9 mouse cellular contexts compared by ENCODE assay signal in genomic region chr3:41574720-41575435, GRCm38 (mm10). TPM values are rescaled to one million over a fixed set of nuclear protein-coding genes. Genes with fewer than 3 reads are reported as not detected.
A peak's percentile ranks its signal among the peaks of the same experiment; 100 is the strongest.
DNase-seq lines count a peak whose midpoint lies in the region; ATAC-seq and TF ChIP-seq lines count a peak whose summit lies in the region.
"Had no signal": no experiment of that assay in that cellular context is flagged by ENCODE, and none has a peak within 500 bp of the region (broad histone marks: within the 10 kb centered on the region; RNA-seq: fewer than 3 reads in every experiment).

No protein-coding gene starts in this region.

- 41% methylated on average over 7 of the region's 7 CpGs for WGBS in liver, embryonic 16.5 days (ENCODE audit: insufficient replicate concordance)
- 34% methylated on average over 7 of the region's 7 CpGs for WGBS in liver, embryonic 12.5 days (ENCODE audit: insufficient replicate concordance)
- 46% methylated on average over 7 of the region's 7 CpGs for WGBS in embryonic facial prominence, embryonic 14.5 days
- 27% methylated on average over 7 of the region's 7 CpGs for WGBS in heart, postnatal 0 days
- WGBS in limb, embryonic 12.5 days = 36% methylated on average over 7 of the region's 7 CpGs
- WGBS in hindbrain, embryonic 13.5 days = 74% methylated on average over 7 of the region's 7 CpGs

- H3K4me1 ChIP-seq in liver, embryonic 16.5 days (ENCODE audit: control insufficient read depth, low read depth, low read length) = peaks cover 30% of the 10 kb centered on the region
- peaks cover 87% of the 10 kb centered on the region for H3K4me1 ChIP-seq in liver, embryonic 12.5 days
- no peaks in the 10 kb centered on the region for H3K4me1 ChIP-seq in embryonic facial prominence, embryonic 14.5 days (ENCODE audit: control insufficient read depth, insufficient read depth, low read length)
- H3K4me1 ChIP-seq in heart, postnatal 0 days (ENCODE audit: control insufficient read depth, insufficient read depth) = peaks cover 44% of the 10 kb centered on the region
- peaks cover 40% of the 10 kb centered on the region for H3K4me1 ChIP-seq in limb, embryonic 12.5 days (replicated peaks)
- H3K4me1 ChIP-seq in hindbrain, embryonic 13.5 days (replicated peaks) = peaks cover 32% of the 10 kb centered on the region

- no peaks in the 10 kb centered on the region for H3K9me3 ChIP-seq in liver, embryonic 16.5 days (replicated peaks; ENCODE audit: control insufficient read depth, low read length)
- no peaks in the 10 kb centered on the region for H3K9me3 ChIP-seq in liver, embryonic 12.5 days (replicated peaks)
- no peaks in the 10 kb centered on the region for H3K9me3 ChIP-seq in embryonic facial prominence, embryonic 14.5 days (ENCODE audit: control insufficient read depth, low read length)
- H3K9me3 ChIP-seq in heart, postnatal 0 days (replicated peaks; ENCODE audit: control insufficient read depth, low read length) = no peaks in the 10 kb centered on the region
- H3K9me3 ChIP-seq in limb, embryonic 12.5 days = no peaks in the 10 kb centered on the region
- H3K9me3 ChIP-seq in hindbrain, embryonic 13.5 days = no peaks in the 10 kb centered on the region

- H3K4me2 ChIP-seq in liver, embryonic 16.5 days (ENCODE audit: low read depth, low read length) = no peak overlapping the region
- H3K4me2 ChIP-seq in liver, embryonic 12.5 days = no peak overlapping the region
- H3K4me2 ChIP-seq in embryonic facial prominence, embryonic 14.5 days (ENCODE audit: low read depth, low read length) = no peak overlapping the region
- H3K4me2 ChIP-seq in heart, postnatal 0 days (ENCODE audit: low read depth, low read length) = no peak overlapping the region
- H3K4me2 ChIP-seq in limb, embryonic 12.5 days = no peak overlapping the region
- H3K4me2 ChIP-seq in hindbrain, embryonic 13.5 days = no peak overlapping the region

- H3K27ac ChIP-seq in liver, embryonic 16.5 days (ENCODE audit: low read length) = peak overlapping the region; percentile 31
- H3K27ac ChIP-seq in liver, embryonic 12.5 days = no peak overlapping the region
- H3K27ac ChIP-seq in embryonic facial prominence, embryonic 14.5 days (replicated peaks; ENCODE audit: low read depth, low read length) = no peak overlapping the region
- H3K27ac ChIP-seq in heart, postnatal 0 days (ENCODE audit: low read depth) = peak overlapping the region; percentile 79
- peak overlapping the region; percentile 4; the same call in 1 of the 2 replicates for H3K27ac ChIP-seq in limb, embryonic 12.5 days
- H3K27ac ChIP-seq in hindbrain, embryonic 13.5 days = no peak overlapping the region

- TF ChIP-seq CTCF in heart, postnatal 0 days (IDR thresholded peaks at IDR 0.05; ENCODE audit: low read depth) = no peak

- H3K4me3 ChIP-seq in liver, embryonic 16.5 days (ENCODE audit: low read depth, low read length) = no peak overlapping the region
- no peak overlapping the region for H3K4me3 ChIP-seq in liver, embryonic 12.5 days
- H3K4me3 ChIP-seq in embryonic facial prominence, embryonic 14.5 days (ENCODE audit: low read depth, low read length) = no peak overlapping the region
- H3K4me3 ChIP-seq in heart, postnatal 0 days (ENCODE audit: low read depth, low read length) = no peak overlapping the region
- no peak overlapping the region for H3K4me3 ChIP-seq in limb, embryonic 12.5 days (replicated peaks)
- no peak overlapping the region for H3K4me3 ChIP-seq in hindbrain, embryonic 13.5 days

- TF ChIP-seq EP300 in heart, postnatal 0 days (IDR thresholded peaks at IDR 0.05; ENCODE audit: low read depth) = no peak

- DNase-seq in embryonic facial prominence, embryonic 14.5 days (ENCODE audit: low spot score) = peak; percentile 34
- peak; percentile 63 for DNase-seq in heart, postnatal 0 days (ENCODE audit: low spot score)
- DNase-seq in ovary, postnatal 14 days (ENCODE audit: low spot score) = no peak
- DNase-seq: cerebellum, postnatal 10 days; lung, postnatal 10 days had no signal

- ATAC-seq in liver, embryonic 16.5 days (ENCODE audit: low read depth) = no peak
- ATAC-seq in liver, embryonic 12.5 days = no peak
- ATAC-seq in embryonic facial prominence, embryonic 14.5 days (ENCODE audit: low read depth) = no peak
- peak; percentile 68 for ATAC-seq in heart, postnatal 0 days (ENCODE audit: insufficient read depth, low read depth)
- ATAC-seq in limb, embryonic 12.5 days (ENCODE audit: insufficient number of reproducible peaks, insufficient read depth, low FRiP score, low TSS enrichment, low read depth) = no peak
- ATAC-seq in hindbrain, embryonic 13.5 days (ENCODE audit: low FRiP score) = no peak

- no peaks in the 10 kb centered on the region for H3K36me3 ChIP-seq in liver, embryonic 16.5 days (ENCODE audit: control insufficient read depth, insufficient read depth)
- H3K36me3 ChIP-seq in liver, embryonic 12.5 days = no peaks in the 10 kb centered on the region
- no peaks in the 10 kb centered on the region for H3K36me3 ChIP-seq in embryonic facial prominence, embryonic 14.5 days (ENCODE audit: control insufficient read depth, insufficient read depth, low read length)
- H3K36me3 ChIP-seq in heart, postnatal 0 days (replicated peaks; ENCODE audit: control insufficient read depth, insufficient read depth, low read length) = no peaks in the 10 kb centered on the region
- H3K36me3 ChIP-seq in limb, embryonic 12.5 days = no peaks in the 10 kb centered on the region
- H3K36me3 ChIP-seq in hindbrain, embryonic 13.5 days = no peaks in the 10 kb centered on the region

- H3K27me3 ChIP-seq in liver, embryonic 16.5 days (ENCODE audit: control insufficient read depth, insufficient read depth, low read depth, low read length) = no peaks in the 10 kb centered on the region
- no peaks in the 10 kb centered on the region for H3K27me3 ChIP-seq in liver, embryonic 12.5 days (replicated peaks)
- H3K27me3 ChIP-seq in embryonic facial prominence, embryonic 14.5 days (replicated peaks; ENCODE audit: control insufficient read depth, insufficient read depth, low read length) = no peaks in the 10 kb centered on the region
- H3K27me3 ChIP-seq in heart, postnatal 0 days (ENCODE audit: control insufficient read depth, insufficient read depth, low read length) = no peaks in the 10 kb centered on the region
- no peaks in the 10 kb centered on the region for H3K27me3 ChIP-seq in limb, embryonic 12.5 days
- H3K27me3 ChIP-seq in hindbrain, embryonic 13.5 days = no peaks in the 10 kb centered on the region

- H3K9ac ChIP-seq in liver, embryonic 16.5 days (ENCODE audit: low read depth, low read length) = no peak overlapping the region
- H3K9ac ChIP-seq in liver, embryonic 12.5 days = no peak overlapping the region
- H3K9ac ChIP-seq in embryonic facial prominence, embryonic 14.5 days (ENCODE audit: low read depth, low read length) = no peak overlapping the region
- peak overlapping the region; percentile 41; the same call in 1 of the 2 replicates for H3K9ac ChIP-seq in heart, postnatal 0 days (replicated peaks; ENCODE audit: low read depth, low read length)
- H3K9ac ChIP-seq in limb, embryonic 12.5 days (replicated peaks) = no peak overlapping the region
- no peak overlapping the region for H3K9ac ChIP-seq in hindbrain, embryonic 13.5 days

RNA-seq across cellular contexts. Expression of gene Jade1, which starts 19.3 kb away (rescaled TPM):
- polyA plus RNA-seq in liver, embryonic 16.5 days (2015; fragmentation: Nextera tagmentation; extraction: Ambion mirVana) = 6.5 and 6.8 TPM in 2 replicates
- 13.8 and 14.0 TPM in 2 replicates for polyA plus RNA-seq in liver, embryonic 12.5 days (2016; fragmentation: Nextera tagmentation; extraction: Ambion mirVana)
- 16.1 and 16.4 TPM in 2 replicates for polyA plus RNA-seq in embryonic facial prominence, embryonic 14.5 days (2014; fragmentation: Nextera tagmentation; extraction: Ambion mirVana)
- total RNA-seq in heart, postnatal 0 days (2014; rRNA removed; ENCODE audit: low replicate concordance) = 14.5 and 16.8 TPM in 2 replicates
- 12.6 and 13.9 TPM in 2 replicates for polyA plus RNA-seq in heart, postnatal 0 days (2015; fragmentation: Nextera tagmentation; extraction: Ambion mirVana)
- 15.2 and 15.3 TPM in 2 replicates for polyA plus RNA-seq in limb, embryonic 12.5 days (2016; fragmentation: Nextera tagmentation; extraction: Ambion mirVana)
- 11.2 and 12.4 TPM in 2 replicates for polyA plus RNA-seq in hindbrain, embryonic 13.5 days (2015; fragmentation: Nextera tagmentation; extraction: Ambion mirVana)

Comparison
In these comparisons a context has a peak if more than half of its experiments do, and no peak if none do; other contexts are left out.
1. H3K27ac ChIP-seq: peak in liver, embryonic 16.5 days (single experiment), heart, postnatal 0 days (single experiment) and limb, embryonic 12.5 days (single experiment); none in liver, embryonic 12.5 days (single experiment), embryonic facial prominence, embryonic 14.5 days (single experiment) and hindbrain, embryonic 13.5 days (single experiment).